Mouse (Mus musculus): ENCODE data around the gene Tmc6. TPM values are rescaled to one million over a fixed set of nuclear protein-coding genes. Genes with fewer than 3 reads are reported as not detected.

Tmc6 gene
- polyA plus RNA-seq, 1 experiment from 2014 or later, result 28.4 TPM

GRCm38 (mm10) chr11:117825333-117826101, 43.5 kb upstream of the Tmc6 start, which contains the start of the genes Afmid and Tk1:
Gene Afmid, plus strand, starts transcription at chr11:117825924.
Gene Tk1, minus strand, starts transcription at chr11:117826092.
- under 1% methylated on average over 34 of the region's 34 CpGs for WGBS
- Histone ChIP-seq H3K9me3 (replicated peaks; ENCODE audit: control insufficient read depth, low read length) (no peaks in the 10 kb centered on the region), H3K36me3 (ENCODE audit: control insufficient read depth, insufficient read depth) (peaks cover 13% of the 10 kb centered on the region; the same call in 1 of the 2 replicates), H3K4me1 (ENCODE audit: control insufficient read depth, insufficient read depth, low read length) (peaks cover 76% of the 10 kb centered on the region), H3K9ac (ENCODE audit: low read length) (peak within 1 kb of the TSS; percentile 82), H3K27ac (ENCODE audit: low read length) (peak within 1 kb of the TSS; percentile 99), H3K4me2 (ENCODE audit: low read depth, low read length) (peak within 1 kb of the TSS; percentile 90), H3K4me3 (ENCODE audit: low read length) (peak within 1 kb of the TSS; percentile 74), H3K27me3 (ENCODE audit: control insufficient read depth, insufficient read depth, low read length) (no peaks in the 10 kb centered on the region)
- peak; percentile 18 for ATAC-seq (replicated peaks; ENCODE audit: extremely low read depth, insufficient read depth, low FRiP score)

- peak overlapping the region; percentile 82 for H3K9ac ChIP-seq (ENCODE audit: low read length)
- peak overlapping the region; percentile 90 for H3K4me2 ChIP-seq (ENCODE audit: low read depth, low read length)
- ATAC-seq (replicated peaks; ENCODE audit: extremely low read depth, insufficient read depth, low FRiP score), result peak; percentile 37; the same call in 1 of the 2 replicates
- no peaks in the 10 kb centered on the region for H3K9me3 ChIP-seq (replicated peaks; ENCODE audit: control insufficient read depth, low read length)
- peaks cover 73% of the 10 kb centered on the region for H3K4me1 ChIP-seq (ENCODE audit: control insufficient read depth, insufficient read depth, low read length)
- no peaks in the 10 kb centered on the region for H3K27me3 ChIP-seq (ENCODE audit: control insufficient read depth, insufficient read depth, low read length)
- WGBS, result 10% methylated on average over 23 of the region's 23 CpGs
- H3K27ac ChIP-seq (ENCODE audit: low read length), result peak overlapping the region; percentile 99
- peak overlapping the region; percentile 74 for H3K4me3 ChIP-seq (ENCODE audit: low read length)
- H3K36me3 ChIP-seq (ENCODE audit: control insufficient read depth, insufficient read depth), result peaks cover 22% of the 10 kb centered on the region
These were observed 42.3 kb upstream of the Tmc6 start for GRCm38 (mm10) chr11:117824060-117824969.

- H3K9ac ChIP-seq (ENCODE audit: low read length), result peak overlapping the region; percentile 48
- H3K4me2 ChIP-seq (ENCODE audit: low read depth, low read length), result peak overlapping the region; percentile 90; the same call in 1 of the 2 replicates
- WGBS, result 87% methylated on average over 6 of the region's 6 CpGs
- peaks cover 71% of the 10 kb centered on the region for H3K4me1 ChIP-seq (ENCODE audit: control insufficient read depth, insufficient read depth, low read length)
- ATAC-seq (replicated peaks; ENCODE audit: extremely low read depth, insufficient read depth, low FRiP score), result no peak
- H3K27me3 ChIP-seq (ENCODE audit: control insufficient read depth, insufficient read depth, low read length), result no peaks in the 10 kb centered on the region
- H3K4me3 ChIP-seq (ENCODE audit: low read length), result no peak overlapping the region
- no peaks in the 10 kb centered on the region for H3K9me3 ChIP-seq (replicated peaks; ENCODE audit: control insufficient read depth, low read length)
- H3K27ac ChIP-seq (ENCODE audit: low read length), result peak overlapping the region; percentile 76
- peaks cover 28% of the 10 kb centered on the region for H3K36me3 ChIP-seq (ENCODE audit: control insufficient read depth, insufficient read depth)
These were observed 41.4 kb upstream of the Tmc6 start for GRCm38 (mm10) chr11:117823411-117823810.

GRCm38 (mm10) chr11:117822728-117823241, 40.8 kb upstream of the Tmc6 start:
- H3K9me3 ChIP-seq (replicated peaks; ENCODE audit: control insufficient read depth, low read length), result no peaks in the 10 kb centered on the region
- H3K4me1 ChIP-seq (ENCODE audit: control insufficient read depth, insufficient read depth, low read length), result peaks cover 71% of the 10 kb centered on the region
- peak overlapping the region; percentile 76 for H3K27ac ChIP-seq (ENCODE audit: low read length)
- H3K27me3 ChIP-seq (ENCODE audit: control insufficient read depth, insufficient read depth, low read length), result no peaks in the 10 kb centered on the region
- WGBS, result 36% methylated on average over 7 of the region's 7 CpGs
- H3K4me2 ChIP-seq (ENCODE audit: low read depth, low read length), result peak overlapping the region; percentile 90
- ATAC-seq (replicated peaks; ENCODE audit: extremely low read depth, insufficient read depth, low FRiP score), result no peak
- H3K4me3 ChIP-seq (ENCODE audit: low read length), result no peak overlapping the region
- H3K9ac ChIP-seq (ENCODE audit: low read length), result peak overlapping the region; percentile 54
- H3K36me3 ChIP-seq (ENCODE audit: control insufficient read depth, insufficient read depth), result peaks cover 34% of the 10 kb centered on the region

- H3K9ac ChIP-seq (ENCODE audit: low read length), result no peak overlapping the region
- H3K4me1 ChIP-seq (ENCODE audit: control insufficient read depth, insufficient read depth, low read length), result peaks cover 62% of the 10 kb centered on the region
- H3K36me3 ChIP-seq (ENCODE audit: control insufficient read depth, insufficient read depth), result peaks cover 38% of the 10 kb centered on the region
- peak overlapping the region; percentile 17; the same call in 1 of the 2 replicates for H3K27ac ChIP-seq (ENCODE audit: low read length)
- no peaks in the 10 kb centered on the region for H3K27me3 ChIP-seq (ENCODE audit: control insufficient read depth, insufficient read depth, low read length)
- 93% methylated on average over 9 of the region's 9 CpGs for WGBS
- no peaks in the 10 kb centered on the region for H3K9me3 ChIP-seq (replicated peaks; ENCODE audit: control insufficient read depth, low read length)
- ATAC-seq (replicated peaks; ENCODE audit: extremely low read depth, insufficient read depth, low FRiP score), result no peak
- H3K4me3 ChIP-seq (ENCODE audit: low read length), result no peak overlapping the region
- no peak overlapping the region for H3K4me2 ChIP-seq (ENCODE audit: low read depth, low read length)
These were observed 39.9 kb upstream of the Tmc6 start for GRCm38 (mm10) chr11:117821868-117822267.

GRCm38 (mm10) chr11:117820173-117820572, 38.2 kb upstream of the Tmc6 start:
- peaks cover 50% of the 10 kb centered on the region for H3K4me1 ChIP-seq (ENCODE audit: control insufficient read depth, insufficient read depth, low read length)
- peaks cover 48% of the 10 kb centered on the region for H3K36me3 ChIP-seq (ENCODE audit: control insufficient read depth, insufficient read depth)
- ATAC-seq (replicated peaks; ENCODE audit: extremely low read depth, insufficient read depth, low FRiP score), result no peak
- no peak overlapping the region for H3K4me2 ChIP-seq (ENCODE audit: low read depth, low read length)
- no peaks in the 10 kb centered on the region for H3K9me3 ChIP-seq (replicated peaks; ENCODE audit: control insufficient read depth, low read length)
- WGBS, result 90% methylated on average over 7 of the region's 7 CpGs
- H3K27me3 ChIP-seq (ENCODE audit: control insufficient read depth, insufficient read depth, low read length), result no peaks in the 10 kb centered on the region
- no peak overlapping the region for H3K4me3 ChIP-seq (ENCODE audit: low read length)
- H3K9ac ChIP-seq (ENCODE audit: low read length), result peak overlapping the region; percentile 33; the same call in 1 of the 2 replicates
- H3K27ac ChIP-seq (ENCODE audit: low read length), result peak overlapping the region; percentile 94

- Histone ChIP-seq H3K36me3 (ENCODE audit: control insufficient read depth, insufficient read depth) (peaks cover 54% of the 10 kb centered on the region), H3K27ac (ENCODE audit: low read length) (peak overlapping the region; percentile 94), H3K9ac (ENCODE audit: low read length) (peak overlapping the region; percentile 48), H3K4me1 (ENCODE audit: control insufficient read depth, insufficient read depth, low read length) (peaks cover 53% of the 10 kb centered on the region), H3K4me2 (ENCODE audit: low read depth, low read length) (peak overlapping the region; percentile 43), H3K27me3 (ENCODE audit: control insufficient read depth, insufficient read depth, low read length) (no peaks in the 10 kb centered on the region), H3K4me3 (ENCODE audit: low read length) (no peak overlapping the region), H3K9me3 (replicated peaks; ENCODE audit: control insufficient read depth, low read length) (no peaks in the 10 kb centered on the region)
- peak; percentile 79 for ATAC-seq (replicated peaks; ENCODE audit: extremely low read depth, insufficient read depth, low FRiP score)
- WGBS, result 50% methylated on average over 8 of the region's 8 CpGs
These were observed 37.1 kb upstream of the Tmc6 start for GRCm38 (mm10) chr11:117819095-117819494.

- no peak overlapping the region for H3K27ac ChIP-seq (ENCODE audit: low read length)
- peaks cover 40% of the 10 kb centered on the region for H3K4me1 ChIP-seq (ENCODE audit: control insufficient read depth, insufficient read depth, low read length)
- peaks cover 54% of the 10 kb centered on the region for H3K36me3 ChIP-seq (ENCODE audit: control insufficient read depth, insufficient read depth)
- H3K4me2 ChIP-seq (ENCODE audit: low read depth, low read length), result no peak overlapping the region
- WGBS, result 88% methylated on average over 12 of the region's 13 CpGs
- H3K4me3 ChIP-seq (ENCODE audit: low read length), result no peak overlapping the region
- no peak overlapping the region for H3K9ac ChIP-seq (ENCODE audit: low read length)
- no peak for ATAC-seq (replicated peaks; ENCODE audit: extremely low read depth, insufficient read depth, low FRiP score)
- no peaks in the 10 kb centered on the region for H3K27me3 ChIP-seq (ENCODE audit: control insufficient read depth, insufficient read depth, low read length)
- H3K9me3 ChIP-seq (replicated peaks; ENCODE audit: control insufficient read depth, low read length), result no peaks in the 10 kb centered on the region
These were observed 34.5 kb upstream of the Tmc6 start for GRCm38 (mm10) chr11:117816389-117816996.
